Mouse (Mus musculus): Measurements from ENCODE around the gene Brd4.

GRCm38 (mm10) chr17:32193010-32193409 is 91.5 kb downstream of the Brd4 start:
- no peak for TF ChIP-seq CTCF (IDR thresholded peaks at IDR 0.05; ENCODE audit: extremely low read depth, insufficient read length, insufficient replicate concordance, low read depth, low read length)
- TF ChIP-seq POLR2A (IDR thresholded peaks at IDR 0.05; ENCODE audit: low read depth, low read length): no peak
